Mouse (Mus musculus) left cerebral cortex, postnatal 4 days (tissue): ENCODE results near the gene Cd79a. TPM values are rescaled to one million over a fixed set of nuclear protein-coding genes. Genes with fewer than 3 reads are reported as not detected.
A peak's percentile ranks its signal among the peaks of the same experiment; 100 is the strongest.

Experiments used
- DNase-seq: peaks from one replicate; pipeline ENCODE4 v3.0.0-alpha.2; 2022
- intact Hi-C: fragments of 180-260 bp; cut with DNase I; formaldehyde crosslinking; loops from one replicate; pipeline ENCODE4 v1.15.1; 2025
- total RNA-seq, 2 experiments: library from RNA; stranded (reverse); gene quantifications; 2 replicates each; pipeline ENCODE4 v1.2.3; 2021

The Cd79a gene
- total RNA-seq, result under 1 TPM; 0.24 to 0.52 TPM

- no peak for DNase-seq
- intact Hi-C loops, result no loop called here
These were observed at the start of gene Cd79a for GRCm38 (mm10) chr7:24897224-24897623. Gene Cd79a (plus strand): TSS chr7:24897381.

DNA sequence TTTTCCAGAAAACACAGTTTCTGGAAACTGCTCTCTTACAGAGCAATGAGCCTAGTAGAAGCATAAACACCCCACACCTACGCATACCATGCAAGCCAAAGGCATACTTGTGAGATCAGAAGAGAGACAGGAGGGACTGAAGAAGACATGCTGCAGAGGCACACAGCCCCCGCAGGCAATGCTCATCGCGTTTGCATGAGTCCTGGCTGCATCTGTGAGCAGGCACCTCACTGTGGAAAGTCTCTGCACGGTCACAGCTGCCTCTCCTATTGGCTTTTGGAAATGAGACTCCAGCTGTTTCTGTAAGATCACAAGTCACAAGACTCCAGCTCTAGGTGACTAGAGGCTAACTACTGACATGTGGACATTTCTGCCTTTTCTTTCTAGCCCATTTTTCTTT is 47.0 kb upstream of the Cd79a start:
- intact Hi-C loops, result no loop called here
- no peak for DNase-seq

DNA sequence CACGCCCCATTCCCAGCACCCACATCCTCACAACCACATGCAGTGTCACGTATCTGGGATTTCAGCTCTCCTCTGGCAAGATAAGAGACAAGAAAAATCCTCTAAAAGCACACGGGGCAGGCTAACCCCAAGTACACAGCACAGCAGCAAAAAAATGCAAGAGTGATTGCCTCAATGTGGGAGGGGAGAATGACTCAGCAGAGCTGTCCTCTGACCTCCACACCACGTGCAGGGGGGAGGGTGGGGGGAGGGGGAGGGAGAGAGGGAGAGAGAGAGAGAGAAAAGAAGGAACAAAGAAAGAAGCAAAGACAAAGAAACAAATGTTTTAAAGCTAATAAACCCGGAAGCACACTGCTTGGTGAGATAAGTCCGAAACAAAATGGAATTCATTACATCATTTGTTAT is 46.3 kb upstream of the Cd79a start:
- DNase-seq, result no peak

DNA sequence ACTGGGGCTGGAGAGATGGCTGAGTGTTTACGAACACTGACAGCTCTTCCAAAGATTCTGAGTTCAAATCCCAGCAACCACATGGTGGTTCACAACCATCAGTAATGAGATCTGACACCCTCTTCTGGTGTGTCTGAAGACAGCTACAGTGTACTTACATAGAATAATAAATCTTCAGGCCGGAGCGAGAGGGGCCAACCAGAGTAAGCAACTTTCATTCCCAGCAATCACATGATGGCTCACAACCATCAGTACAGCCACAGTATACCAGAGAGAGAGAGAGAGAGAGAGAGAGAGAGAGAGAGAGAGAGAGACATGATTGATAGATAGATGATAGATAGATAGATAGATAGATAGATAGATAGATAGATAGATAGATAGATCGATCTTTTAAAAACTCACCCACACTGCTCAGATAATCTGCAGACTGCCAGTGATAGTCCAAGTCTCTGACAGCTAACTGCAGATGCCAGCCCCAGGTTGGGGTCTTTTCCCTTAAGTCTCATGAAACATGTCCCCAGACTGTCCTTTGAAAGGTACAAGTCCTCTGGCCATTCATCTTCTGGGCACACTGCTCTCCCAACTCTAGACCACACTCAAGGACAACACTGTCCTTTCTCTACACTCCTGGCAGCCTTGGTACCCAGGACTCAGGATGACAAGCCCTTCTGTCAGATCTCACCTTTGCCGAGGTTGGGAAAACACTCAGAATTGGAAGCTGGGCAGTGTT is 45.4 kb upstream of the Cd79a start:
- intact Hi-C loops, result no loop called here

More for the DNA sequence above, 46.3 kb upstream of the Cd79a start:
- intact Hi-C loops, result no loop called here

DNA sequence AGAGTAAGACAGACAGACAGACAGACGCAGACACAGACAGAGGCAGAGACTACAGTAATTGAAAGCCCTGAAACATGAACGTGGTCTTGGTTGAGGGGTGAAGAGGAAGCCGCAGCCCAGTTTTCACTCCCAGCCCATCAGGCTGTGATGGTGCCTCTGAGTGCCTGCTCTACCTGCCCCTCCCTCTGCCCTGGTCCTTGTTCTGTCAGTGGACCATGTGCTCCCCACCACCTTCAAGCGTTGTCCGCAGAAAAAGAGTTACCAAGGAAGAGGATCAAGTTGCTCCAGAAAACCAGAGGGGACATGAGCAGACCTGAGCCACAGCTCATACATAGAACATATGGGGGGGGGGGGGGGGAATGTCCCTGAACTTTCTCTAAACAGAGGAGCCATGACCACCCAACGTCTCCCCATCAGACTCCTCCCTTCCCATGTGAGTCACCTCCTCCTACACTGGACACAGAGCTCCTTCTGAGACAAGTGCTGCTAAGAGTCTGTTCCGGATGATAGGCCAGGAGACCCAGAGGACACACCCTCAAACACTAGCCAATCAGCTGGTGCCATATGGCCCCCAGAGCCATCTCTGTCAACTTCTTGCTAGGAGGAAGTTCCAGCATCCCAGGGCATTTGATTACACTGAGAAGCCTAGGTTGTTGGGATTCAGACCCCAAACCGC is 44.5 kb upstream of the Cd79a start:
- no peak for DNase-seq
- intact Hi-C loops, result no loop called here

More for the DNA sequence above, 45.4 kb upstream of the Cd79a start:
- no peak for DNase-seq

GRCm38 (mm10) chr7:24853233-24853563 is 44.0 kb upstream of the Cd79a start:
- intact Hi-C loops, result no loop called here
- no peak for DNase-seq

DNA sequence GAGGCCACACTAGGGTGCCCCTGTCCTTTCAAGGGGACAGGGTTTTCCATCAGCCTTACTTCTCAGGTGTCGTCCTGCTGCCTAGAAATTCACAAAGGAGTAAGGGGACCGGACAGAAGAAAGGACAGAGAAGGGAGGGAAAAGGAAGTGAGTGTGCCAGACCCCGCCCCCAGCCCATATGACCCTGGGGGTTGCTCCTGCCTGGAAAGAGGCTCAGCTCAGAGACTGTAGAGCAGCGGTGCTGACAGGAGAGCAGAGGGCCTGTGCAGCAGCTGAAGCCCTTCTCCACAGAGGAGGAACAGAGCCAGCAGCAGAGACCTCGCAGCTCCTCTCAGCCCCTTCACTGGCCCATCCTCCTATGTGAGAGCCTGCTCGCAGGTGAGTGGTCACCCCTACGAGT is 43.5 kb upstream of the Cd79a start:
- intact Hi-C loops, result no loop called here
- no peak for DNase-seq

GRCm38 (mm10) chr7:24856460-24857120 is 40.6 kb upstream of the Cd79a start:
- DNase-seq, result no peak
- intact Hi-C loops, result no loop called here

- intact Hi-C loops, result no loop called here
- DNase-seq, result no peak
These were observed 37.9 kb upstream of the Cd79a start for GRCm38 (mm10) chr7:24859234-24859633.

GRCm38 (mm10) chr7:24861913-24862312 is 35.3 kb upstream of the Cd79a start, which contains the start of gene Gm9844:
Gene Gm9844 (plus strand): TSS chr7:24862213.
- intact Hi-C loops, result no loop called here
- DNase-seq, result no peak

- intact Hi-C loops, result no loop called here
- no peak for DNase-seq
These were observed 34.3 kb upstream of the Cd79a start for GRCm38 (mm10) chr7:24862853-24863252.

GRCm38 (mm10) chr7:24864156-24864555 is 33.0 kb upstream of the Cd79a start:
- intact Hi-C loops, result no loop called here
- no peak for DNase-seq

DNA sequence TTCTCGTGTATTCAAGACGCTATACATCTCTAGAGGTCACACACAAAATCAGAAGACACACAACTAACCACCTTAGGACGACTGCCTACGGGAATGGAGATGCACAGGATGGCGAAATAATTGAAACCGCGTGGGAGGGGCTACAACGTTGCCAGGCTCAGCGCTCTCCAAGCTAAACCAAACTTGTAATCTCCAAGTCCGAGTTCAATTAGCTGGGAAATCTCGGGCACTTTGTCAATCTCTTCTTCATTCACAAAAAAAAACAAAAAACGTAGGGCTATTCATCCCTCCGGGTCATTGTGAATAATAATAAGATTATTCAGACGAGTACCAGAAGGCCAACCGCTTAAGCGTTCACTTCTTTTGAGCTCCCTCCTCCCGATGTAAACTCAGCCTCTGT is 28.1 kb upstream of the Cd79a start:
- no peak for DNase-seq
- intact Hi-C loops, result no loop called here

DNA sequence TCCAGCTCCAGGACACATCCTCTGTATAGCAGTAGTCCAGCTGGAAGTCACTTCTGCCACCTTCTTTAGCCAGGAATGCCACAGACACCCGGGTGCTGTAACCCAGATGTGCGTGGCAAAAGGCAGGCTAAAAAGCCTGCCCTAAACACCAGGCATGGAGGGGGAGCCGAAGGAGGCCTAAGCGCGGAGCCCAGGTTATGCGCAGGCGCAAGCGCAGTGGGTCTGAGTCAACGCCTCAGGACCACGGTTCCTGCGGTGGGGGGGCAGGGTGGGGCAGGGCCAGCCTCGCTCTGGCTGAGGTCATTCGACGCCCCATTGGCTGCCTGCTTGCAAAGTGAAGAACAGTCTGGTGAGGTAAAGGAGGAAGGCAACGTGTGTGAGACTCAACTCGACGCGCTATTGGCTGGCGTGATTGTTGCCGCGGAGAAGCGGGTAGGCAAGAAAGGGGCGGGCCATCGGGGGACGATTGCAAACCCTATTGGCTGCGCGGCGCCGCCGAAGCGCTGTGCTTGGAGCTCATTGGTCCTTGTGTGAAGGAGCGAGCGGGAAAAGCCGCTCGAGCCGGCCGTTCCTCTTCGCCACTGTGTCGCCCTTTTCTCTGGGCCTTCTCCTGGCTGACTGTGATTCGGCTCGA is 27.5 kb upstream of the Cd79a start, which contains the start of the genes Lypd4 and Dmrtc2:
Lypd4 (minus strand) TSS at position 410 of the 634 bp plus-strand sequence.
Dmrtc2 (plus strand) TSS at position 526 of the 634 bp plus-strand sequence.
- no peak for DNase-seq
- intact Hi-C loops, result no loop called here

GRCm38 (mm10) chr7:24877588-24877987 is 19.6 kb upstream of the Cd79a start:
- intact Hi-C loops, result no loop called here
- DNase-seq, result no peak

GRCm38 (mm10) chr7:24879620-24880019 is 17.6 kb upstream of the Cd79a start:
- DNase-seq, result no peak
- intact Hi-C loops, result no loop called here

DNA sequence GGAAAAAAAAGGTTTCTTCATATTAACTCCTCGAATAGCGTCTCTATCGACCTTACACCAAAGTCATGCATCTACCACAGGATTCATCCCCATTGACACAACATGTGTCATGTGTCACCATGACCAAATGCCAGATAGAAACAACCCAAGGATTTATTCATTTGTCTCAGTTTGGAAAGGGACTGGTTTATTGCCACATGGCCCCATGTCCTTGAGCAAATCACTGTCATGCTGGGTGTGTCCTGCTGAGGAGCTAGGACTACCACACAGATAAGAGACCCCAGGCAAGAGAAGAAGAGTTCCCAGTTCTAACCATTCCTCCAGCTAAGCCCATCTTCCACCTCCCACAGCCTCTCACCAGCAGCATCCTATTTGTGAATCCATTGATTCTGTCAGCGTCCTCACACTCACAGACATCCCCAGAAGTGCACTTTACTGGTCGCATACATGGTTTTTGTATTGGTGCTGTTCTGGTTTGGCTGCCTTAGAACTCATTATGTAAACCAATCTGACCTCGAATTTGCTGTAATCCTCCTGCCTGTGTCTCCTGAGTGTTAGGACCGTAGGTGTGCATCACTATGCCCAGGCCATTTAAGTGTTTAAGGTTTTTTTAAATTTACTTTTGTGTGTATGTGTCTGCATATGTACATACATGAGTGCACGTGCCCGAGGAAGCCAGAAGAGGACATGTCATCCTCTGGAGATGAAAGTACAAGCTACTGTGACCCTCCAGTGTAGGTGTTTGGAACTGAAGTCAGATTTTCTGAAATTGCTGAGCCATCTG is 14.6 kb upstream of the Cd79a start:
- no peak for DNase-seq
- intact Hi-C loops, result no loop called here

- DNase-seq, result peak; percentile 99
- intact Hi-C loops, result no loop called here
These were observed 13.1 kb upstream of the Cd79a start, which contains the start of gene Rps19 for GRCm38 (mm10) chr7:24883896-24884692. Gene Rps19 (plus strand): TSS chr7:24884371.

DNA sequence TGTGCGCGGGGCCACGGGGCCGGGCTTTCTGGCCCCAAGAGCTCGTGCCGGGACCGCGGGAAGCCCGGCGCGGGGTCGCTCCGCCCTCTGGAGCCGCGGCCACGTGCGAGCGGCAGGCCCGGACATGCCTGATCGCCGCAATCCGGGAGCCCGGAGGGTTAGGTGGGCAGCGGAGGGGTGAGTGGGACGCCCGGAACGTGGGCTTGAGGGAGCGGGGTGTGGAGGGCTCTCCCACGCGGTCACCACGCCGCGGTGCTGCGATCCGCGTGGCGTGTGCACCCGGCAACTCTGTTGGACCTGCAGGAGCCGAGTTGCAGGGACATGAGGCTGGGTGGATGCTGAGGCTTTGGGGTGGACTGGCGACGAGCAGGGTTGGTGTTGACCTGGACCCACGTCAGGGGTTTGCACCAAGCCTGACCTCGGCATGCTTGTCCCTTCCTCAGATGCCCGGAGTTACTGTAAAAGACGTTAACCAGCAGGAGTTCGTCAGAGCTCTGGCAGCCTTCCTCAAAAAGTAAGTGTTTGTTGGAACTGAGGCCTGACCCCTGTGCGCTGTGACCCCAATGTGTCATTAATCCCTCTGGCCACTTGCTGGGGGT is 12.4 kb upstream of the Cd79a start:
- intact Hi-C loops, result no loop called here
- DNase-seq, result no peak
